Mouse (Mus musculus): Measurements from ENCODE around the gene Fdx1. TPM values are rescaled to one million over a fixed set of nuclear protein-coding genes. Genes with fewer than 3 reads are reported as not detected.

The Fdx1 gene
- polyA plus RNA-seq, 1 experiment from 2014 or later = 66.9 TPM

GRCm38 (mm10) chr9:51985493-51986099 lies 22.2 kb upstream of the Fdx1 start:
- H3K36me3 ChIP-seq = no peaks in the 10 kb centered on the region
- H3K9me3 ChIP-seq (replicated peaks) = no peaks in the 10 kb centered on the region
- H3K27ac ChIP-seq = no peak overlapping the region
- no peaks in the 10 kb centered on the region for H3K4me1 ChIP-seq
- WGBS = 86% methylated on average over 11 of the region's 11 CpGs
- DNase-seq (ENCODE audit: low spot score) = no peak
- no peaks in the 10 kb centered on the region for H3K27me3 ChIP-seq (ENCODE audit: low read depth, poor library complexity, severe bottlenecking)
- no peak overlapping the region for H3K4me3 ChIP-seq

GRCm38 (mm10) chr9:51981131-51981530 lies 17.8 kb upstream of the Fdx1 start:
- H3K9me3 ChIP-seq (replicated peaks) = no peaks in the 10 kb centered on the region
- H3K4me1 ChIP-seq = no peaks in the 10 kb centered on the region
- 90% methylated on average over 1 of the region's 1 CpGs for WGBS

GRCm38 (mm10) chr9:51979301-51979700 lies 15.9 kb upstream of the Fdx1 start:
- Histone ChIP-seq H3K27ac (no peak overlapping the region), H3K36me3 (no peaks in the 10 kb centered on the region), H3K4me1 (no peaks in the 10 kb centered on the region), H3K27me3 (ENCODE audit: low read depth, poor library complexity, severe bottlenecking) (no peaks in the 10 kb centered on the region), H3K4me3 (no peak overlapping the region), H3K9me3 (replicated peaks) (no peaks in the 10 kb centered on the region)
- WGBS = 93% methylated on average over 6 of the region's 6 CpGs
- no peak for DNase-seq (ENCODE audit: low spot score)

More at GRCm38 (mm10) chr9:51981131-51981530, 17.8 kb upstream of the Fdx1 start:
- Histone ChIP-seq H3K27ac (no peak overlapping the region), H3K4me3 (no peak overlapping the region), H3K36me3 (no peaks in the 10 kb centered on the region), H3K27me3 (ENCODE audit: low read depth, poor library complexity, severe bottlenecking) (no peaks in the 10 kb centered on the region)
- DNase-seq (ENCODE audit: low spot score) = no peak

- DNase-seq (ENCODE audit: low spot score) = no peak
- no peaks in the 10 kb centered on the region for H3K9me3 ChIP-seq (replicated peaks)
- no peak overlapping the region for H3K4me3 ChIP-seq
- H3K4me1 ChIP-seq = no peaks in the 10 kb centered on the region
- WGBS = 89% methylated on average over 6 of the region's 6 CpGs
- H3K36me3 ChIP-seq = no peaks in the 10 kb centered on the region
- H3K27ac ChIP-seq = no peak overlapping the region
- H3K27me3 ChIP-seq (ENCODE audit: low read depth, poor library complexity, severe bottlenecking) = no peaks in the 10 kb centered on the region
These were observed 15.3 kb upstream of the Fdx1 start for GRCm38 (mm10) chr9:51978545-51979259.

GRCm38 (mm10) chr9:51977439-51978000 lies 14.2 kb upstream of the Fdx1 start:
- Histone ChIP-seq H3K4me1 (no peaks in the 10 kb centered on the region), H3K27ac (no peak overlapping the region), H3K36me3 (no peaks in the 10 kb centered on the region), H3K4me3 (no peak overlapping the region), H3K9me3 (replicated peaks) (no peaks in the 10 kb centered on the region), H3K27me3 (ENCODE audit: low read depth, poor library complexity, severe bottlenecking) (no peaks in the 10 kb centered on the region)
- peak; percentile 78 for DNase-seq (ENCODE audit: low spot score)
- WGBS = 42% methylated on average over 5 of the region's 5 CpGs

GRCm38 (mm10) chr9:51974871-51975270 lies 11.5 kb upstream of the Fdx1 start:
- H3K36me3 ChIP-seq = no peaks in the 10 kb centered on the region
- no peak overlapping the region for H3K27ac ChIP-seq
- no peaks in the 10 kb centered on the region for H3K9me3 ChIP-seq (replicated peaks)
- no peaks in the 10 kb centered on the region for H3K27me3 ChIP-seq (ENCODE audit: low read depth, poor library complexity, severe bottlenecking)
- DNase-seq (ENCODE audit: low spot score) = no peak
- no peaks in the 10 kb centered on the region for H3K4me1 ChIP-seq
- 83% methylated on average over 4 of the region's 4 CpGs for WGBS
- H3K4me3 ChIP-seq = no peak overlapping the region

- DNase-seq (ENCODE audit: low spot score) = no peak
- Histone ChIP-seq H3K9me3 (replicated peaks) (no peaks in the 10 kb centered on the region), H3K27me3 (ENCODE audit: low read depth, poor library complexity, severe bottlenecking) (no peaks in the 10 kb centered on the region), H3K36me3 (no peaks in the 10 kb centered on the region), H3K4me1 (no peaks in the 10 kb centered on the region), H3K4me3 (no peak overlapping the region), H3K27ac (no peak overlapping the region)
- 66% methylated on average over 3 of the region's 3 CpGs for WGBS
These were observed 10.5 kb upstream of the Fdx1 start for GRCm38 (mm10) chr9:51973846-51974245.

GRCm38 (mm10) chr9:51966373-51966772 lies 3.0 kb upstream of the Fdx1 start:
- no peak overlapping the region for H3K27ac ChIP-seq
- no peak overlapping the region for H3K4me3 ChIP-seq
- H3K4me1 ChIP-seq = peaks cover 7% of the 10 kb centered on the region; the same call in 1 of the 2 replicates
- no peaks in the 10 kb centered on the region for H3K9me3 ChIP-seq (replicated peaks)
- H3K36me3 ChIP-seq = no peaks in the 10 kb centered on the region
- H3K27me3 ChIP-seq (ENCODE audit: low read depth, poor library complexity, severe bottlenecking) = peaks cover 12% of the 10 kb centered on the region; the same call in 1 of the 2 replicates
- no peak for DNase-seq (ENCODE audit: low spot score)

GRCm38 (mm10) chr9:51964110-51964509 lies 754 bp upstream of the Fdx1 start:
- Histone ChIP-seq H3K4me3 (no peak overlapping the region), H3K27me3 (ENCODE audit: low read depth, poor library complexity, severe bottlenecking) (peaks cover 12% of the 10 kb centered on the region; the same call in 1 of the 2 replicates), H3K9me3 (replicated peaks) (no peaks in the 10 kb centered on the region), H3K4me1 (peaks cover 11% of the 10 kb centered on the region), H3K27ac (no peak overlapping the region), H3K36me3 (no peaks in the 10 kb centered on the region)
- no peak for DNase-seq (ENCODE audit: low spot score)
- WGBS = 72% methylated on average over 6 of the region's 6 CpGs

GRCm38 (mm10) chr9:51961190-51961909 lies 2.0 kb downstream of the Fdx1 start:
- no peak overlapping the region for H3K4me3 ChIP-seq
- peaks cover 11% of the 10 kb centered on the region for H3K4me1 ChIP-seq
- no peak overlapping the region for H3K27ac ChIP-seq
- no peaks in the 10 kb centered on the region for H3K9me3 ChIP-seq (replicated peaks)
- WGBS = 74% methylated on average over 6 of the region's 6 CpGs
- H3K36me3 ChIP-seq = peaks cover 2% of the 10 kb centered on the region; the same call in 1 of the 2 replicates
- DNase-seq (ENCODE audit: low spot score) = no peak
- H3K27me3 ChIP-seq (ENCODE audit: low read depth, poor library complexity, severe bottlenecking) = peaks cover 12% of the 10 kb centered on the region; the same call in 1 of the 2 replicates

- 86% methylated on average over 2 of the region's 2 CpGs for WGBS
- no peak for DNase-seq (ENCODE audit: low spot score)
These were observed 3.0 kb downstream of the Fdx1 start for GRCm38 (mm10) chr9:51960331-51960730.

GRCm38 (mm10) chr9:51958981-51959380 lies 4.4 kb downstream of the Fdx1 start:
- H3K27ac ChIP-seq = no peak overlapping the region
- no peaks in the 10 kb centered on the region for H3K27me3 ChIP-seq (ENCODE audit: low read depth, poor library complexity, severe bottlenecking)
- no peak overlapping the region for H3K4me3 ChIP-seq
- H3K9me3 ChIP-seq (replicated peaks) = no peaks in the 10 kb centered on the region
- H3K4me1 ChIP-seq = peaks cover 11% of the 10 kb centered on the region
- peaks cover 19% of the 10 kb centered on the region for H3K36me3 ChIP-seq
- DNase-seq (ENCODE audit: low spot score) = no peak

More at GRCm38 (mm10) chr9:51960331-51960730, 3.0 kb downstream of the Fdx1 start:
- H3K27ac ChIP-seq = no peak overlapping the region
- H3K36me3 ChIP-seq = peaks cover 10% of the 10 kb centered on the region
- peaks cover 11% of the 10 kb centered on the region for H3K4me1 ChIP-seq
- peaks cover 12% of the 10 kb centered on the region; the same call in 1 of the 2 replicates for H3K27me3 ChIP-seq (ENCODE audit: low read depth, poor library complexity, severe bottlenecking)
- H3K9me3 ChIP-seq (replicated peaks) = no peaks in the 10 kb centered on the region
- no peak overlapping the region for H3K4me3 ChIP-seq

- H3K36me3 ChIP-seq = peaks cover 26% of the 10 kb centered on the region
- 76% methylated on average over 8 of the region's 8 CpGs for whole genome bisulfite sequencing
These were observed 6.3 kb downstream of the Fdx1 start for GRCm38 (mm10) chr9:51957025-51957424.

More at GRCm38 (mm10) chr9:51957025-51957424, 6.3 kb downstream of the Fdx1 start:
- H3K4me1 ChIP-seq = peaks cover 6% of the 10 kb centered on the region
- DNase-seq (ENCODE audit: low spot score) = no peak
- no peaks in the 10 kb centered on the region for H3K9me3 ChIP-seq (replicated peaks)
- H3K27ac ChIP-seq = no peak overlapping the region
- no peak overlapping the region for H3K4me3 ChIP-seq
- H3K27me3 ChIP-seq (ENCODE audit: low read depth, poor library complexity, severe bottlenecking) = no peaks in the 10 kb centered on the region
